Mouse (Mus musculus) CD4-positive, CD25-positive, alpha-beta regulatory T cell, adult 2 months (primary cell): ENCODE measurements around the gene Mef2d.

ENCODE experiments used
- DNase-seq: peaks from one replicate; pipeline ENCODE4 v3.0.0-alpha.2; 2012; ENCODE audit warnings: low read depth, low spot score

Mef2d gene

GRCm38 (mm10) chr3:88178986-88179385 lies 36.8 kb downstream of the Mef2d start:
- no peak for DNase-seq

- DNase-seq = no peak
Observed at GRCm38 (mm10) chr3:88181374-88181773, 39.2 kb downstream of the Mef2d start.

DNA sequence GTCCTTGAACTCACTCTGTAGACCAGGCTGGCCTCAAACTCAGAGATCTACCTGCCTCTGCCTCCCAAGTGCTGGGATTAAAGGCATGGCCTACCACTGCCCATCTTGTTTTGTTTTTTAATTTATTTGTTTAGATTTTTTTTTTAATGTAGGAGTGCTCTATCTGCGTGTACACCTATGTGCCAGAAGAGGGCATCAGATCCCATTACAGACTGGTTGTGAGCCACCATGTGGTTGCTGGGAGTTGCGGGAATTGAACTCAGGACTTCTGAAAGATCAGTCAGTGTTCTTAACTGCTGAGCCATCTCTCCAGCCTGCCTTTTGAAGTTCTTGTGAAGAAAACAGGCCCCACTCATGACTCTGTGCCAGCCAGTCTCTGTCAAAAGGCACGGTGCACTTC lies 44.3 kb downstream of the Mef2d start:
- DNase-seq = peak; percentile 37

DNA sequence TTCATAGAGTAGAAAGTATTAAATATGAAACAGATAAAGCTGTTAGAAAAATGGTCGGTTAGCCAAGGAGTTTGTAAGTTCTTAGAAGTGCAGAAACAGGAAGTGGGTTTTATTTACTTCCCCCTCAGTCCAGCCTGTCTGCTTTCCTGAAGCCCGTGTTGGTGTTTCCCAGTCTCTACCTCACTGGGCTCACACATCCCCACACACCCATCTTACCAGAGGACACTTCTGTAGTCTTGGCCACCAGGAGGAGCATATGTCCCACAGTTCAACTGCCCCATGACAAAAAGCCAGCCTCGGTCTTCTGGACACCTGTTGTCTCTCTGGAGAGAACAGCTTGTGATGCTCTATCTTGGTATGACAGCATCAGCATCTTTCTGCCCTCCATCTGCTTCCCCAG lies 49.0 kb downstream of the Mef2d start:
- DNase-seq = peak; percentile 42

DNA sequence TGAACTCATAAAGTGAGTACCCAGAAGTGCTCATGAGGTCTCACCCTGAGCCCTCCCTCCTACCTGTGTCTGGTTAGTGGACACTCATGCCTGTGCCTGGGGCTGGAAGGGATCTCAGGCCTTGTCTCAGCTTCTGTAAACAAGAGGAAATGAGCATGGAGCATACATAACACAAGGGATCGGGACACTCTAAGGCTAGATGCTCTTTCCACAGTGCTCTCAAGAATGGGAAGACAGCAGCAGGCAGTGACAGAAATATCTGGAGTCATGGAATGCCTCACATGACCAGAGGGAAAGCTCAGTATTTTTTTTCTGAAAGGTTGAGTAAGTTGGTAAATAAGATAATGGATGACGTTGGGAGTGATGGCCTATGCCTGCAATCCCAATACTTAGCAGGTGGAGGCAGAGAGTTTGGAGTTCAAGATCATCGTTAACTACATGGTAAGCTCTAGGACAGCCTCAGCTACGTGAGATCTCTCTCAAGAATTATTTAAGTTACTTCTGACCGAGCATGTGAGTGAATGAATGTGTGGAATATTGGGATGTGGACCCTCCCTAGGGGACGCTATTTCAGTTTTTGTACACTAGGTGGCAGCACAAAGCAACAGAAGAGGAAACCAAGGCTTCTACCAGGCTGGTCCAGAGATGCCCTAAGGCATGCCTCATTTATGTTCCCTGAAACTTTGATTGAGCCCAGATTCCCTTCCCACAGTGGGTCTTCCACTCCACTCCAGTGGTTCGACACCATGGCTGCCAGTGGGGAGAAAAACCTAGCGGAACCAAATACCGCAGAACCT lies 49.8 kb downstream of the Mef2d start:
- peak; percentile 64 for DNase-seq

GRCm38 (mm10) chr3:88197741-88198504 lies 55.8 kb downstream of the Mef2d start:
- DNase-seq = no peak

DNA sequence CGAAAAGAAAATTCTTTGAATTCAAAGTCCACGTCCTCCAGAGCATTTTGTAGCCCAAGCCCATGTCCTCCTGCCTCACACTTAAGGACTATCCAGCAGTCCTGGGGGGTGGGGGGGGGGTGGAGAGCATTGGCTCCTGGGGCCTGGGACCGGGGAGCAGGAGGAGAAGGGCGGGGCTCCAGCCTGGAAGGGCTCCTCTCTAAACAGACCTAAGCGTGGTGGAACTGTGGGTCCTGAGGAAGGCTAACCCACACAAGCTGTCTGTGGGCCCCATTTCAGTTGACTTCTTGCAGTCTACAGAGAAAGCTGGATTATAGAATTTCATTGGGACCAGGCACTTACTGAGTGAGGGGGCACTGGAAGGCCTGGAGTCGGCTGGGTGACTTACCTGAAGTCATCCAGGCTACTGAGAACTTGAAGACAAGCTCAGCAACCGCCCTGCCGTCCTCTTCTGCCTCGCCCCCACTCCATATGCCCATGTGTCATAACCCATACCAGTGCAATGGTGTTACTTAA lies 56.4 kb downstream of the Mef2d start:
- DNase-seq = no peak

DNA sequence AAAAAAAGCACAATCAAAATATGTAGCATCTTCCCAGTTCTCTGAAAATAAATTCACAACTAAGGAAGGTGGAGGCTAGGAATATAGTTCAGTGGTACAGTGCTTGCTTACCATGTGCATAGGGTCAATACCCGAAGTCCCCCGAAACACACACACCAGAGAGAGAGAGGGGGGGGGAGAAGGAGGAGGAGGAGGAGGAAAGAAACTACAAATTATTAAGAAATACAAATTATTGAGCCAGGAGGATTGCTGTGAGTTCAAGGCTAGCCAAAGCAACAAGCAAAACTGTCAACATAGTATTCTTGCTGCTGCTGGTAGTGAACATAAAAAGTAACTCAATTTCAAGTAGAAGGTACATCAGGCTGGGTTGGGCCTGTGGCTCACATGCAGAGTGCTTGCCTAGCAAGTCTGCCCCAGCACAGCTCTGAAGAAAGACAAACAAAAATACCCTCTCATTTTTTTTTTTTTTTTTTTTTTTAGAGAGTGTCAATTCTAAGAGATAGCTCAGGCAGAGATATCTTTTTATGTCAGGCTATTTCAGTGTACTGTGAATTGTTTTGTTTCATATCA lies 57.5 kb downstream of the Mef2d start:
- DNase-seq = no peak

DNA sequence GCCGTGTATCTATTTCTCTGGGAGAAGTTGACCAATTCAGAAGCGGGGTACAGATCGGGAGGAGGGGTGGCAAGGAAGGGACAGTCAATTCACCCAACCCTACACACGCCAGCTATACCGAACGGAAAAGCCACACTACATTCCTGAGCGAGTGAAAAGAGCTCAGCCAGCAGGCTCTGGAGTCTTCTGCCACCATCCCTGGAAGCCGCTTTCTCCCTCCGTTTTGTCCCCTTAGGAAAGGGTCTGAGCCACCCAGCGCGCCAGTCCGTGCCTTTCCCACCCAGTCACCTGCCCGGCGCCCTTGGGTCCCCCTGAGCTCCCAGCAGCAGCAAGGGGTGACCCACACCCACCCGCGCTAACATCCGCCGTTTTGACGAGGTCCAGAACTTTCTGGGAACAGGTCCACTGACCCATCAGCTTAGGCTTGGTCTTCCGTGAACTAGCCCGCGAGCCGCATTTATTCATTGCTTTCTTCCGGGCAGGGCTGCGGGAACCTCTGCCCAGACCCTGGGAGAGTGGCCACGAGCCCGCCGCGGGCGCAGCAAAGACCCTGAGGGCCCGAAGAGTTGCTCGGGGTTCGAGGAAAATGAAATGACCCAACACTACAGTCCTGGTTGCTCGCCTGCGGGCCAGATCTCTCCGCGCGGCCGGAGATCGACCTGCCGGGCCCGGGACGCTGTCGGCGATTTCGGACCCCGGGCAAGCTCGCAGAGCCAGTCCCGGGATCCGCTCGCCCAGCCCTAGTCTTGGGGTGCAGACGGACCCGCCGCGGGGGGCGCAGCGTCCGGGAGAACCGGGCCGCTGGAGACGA lies 58.2 kb downstream of the Mef2d start:
- no peak for DNase-seq

- peak; percentile 56 for DNase-seq
Observed at GRCm38 (mm10) chr3:88200972-88201330, 58.8 kb downstream of the Mef2d start.

DNA sequence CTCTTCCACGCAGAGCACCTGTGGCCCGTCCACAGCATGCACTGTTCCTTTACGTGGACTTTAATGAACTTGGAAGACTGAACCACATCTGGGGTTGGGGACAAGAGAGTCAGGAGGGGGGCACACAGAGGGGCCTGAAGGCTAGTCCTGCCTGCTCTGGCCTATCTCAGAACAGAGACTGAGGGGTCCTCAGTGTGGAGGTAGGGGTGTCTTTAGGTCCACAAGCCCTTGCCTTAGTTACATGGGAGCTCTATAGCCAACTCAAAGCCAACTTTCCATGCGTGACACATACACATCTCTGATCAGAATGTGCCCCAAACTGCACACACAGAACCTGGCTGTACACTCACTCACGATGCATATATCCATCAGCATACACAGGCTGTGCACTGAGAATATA lies 59.5 kb downstream of the Mef2d start:
- DNase-seq = no peak

- no peak for DNase-seq
Observed at GRCm38 (mm10) chr3:88202986-88203385, 60.8 kb downstream of the Mef2d start.

GRCm38 (mm10) chr3:88203456-88203855 lies 61.3 kb downstream of the Mef2d start:
- no peak for DNase-seq

GRCm38 (mm10) chr3:88203999-88204700 lies 62.0 kb downstream of the Mef2d start:
- DNase-seq = no peak

GRCm38 (mm10) chr3:88204751-88205150 lies 62.6 kb downstream of the Mef2d start:
- no peak for DNase-seq

- DNase-seq = no peak
Observed at GRCm38 (mm10) chr3:88205176-88205562, 63.0 kb downstream of the Mef2d start.

GRCm38 (mm10) chr3:88205563-88206491 lies 63.7 kb downstream of the Mef2d start:
- DNase-seq = no peak

DNA sequence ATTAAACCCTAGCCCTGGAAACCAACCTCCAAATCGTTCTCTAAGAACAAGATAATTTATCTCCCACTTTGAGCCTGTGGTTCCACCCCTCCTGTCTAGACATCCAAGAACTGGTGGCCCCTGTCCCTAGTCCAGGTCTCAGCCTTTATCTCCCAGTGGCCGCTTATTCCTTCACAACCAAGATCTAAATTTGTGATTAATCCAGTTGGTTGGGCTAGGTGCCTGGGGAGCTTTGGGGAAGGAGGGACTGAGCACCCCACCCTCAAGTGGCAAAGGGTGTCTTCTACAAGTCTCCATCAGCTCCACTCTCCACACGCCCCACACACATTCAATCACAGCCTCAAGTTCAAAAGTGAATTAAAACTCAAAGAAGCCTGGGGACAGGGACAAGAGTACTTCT lies 64.3 kb downstream of the Mef2d start:
- no peak for DNase-seq

DNA sequence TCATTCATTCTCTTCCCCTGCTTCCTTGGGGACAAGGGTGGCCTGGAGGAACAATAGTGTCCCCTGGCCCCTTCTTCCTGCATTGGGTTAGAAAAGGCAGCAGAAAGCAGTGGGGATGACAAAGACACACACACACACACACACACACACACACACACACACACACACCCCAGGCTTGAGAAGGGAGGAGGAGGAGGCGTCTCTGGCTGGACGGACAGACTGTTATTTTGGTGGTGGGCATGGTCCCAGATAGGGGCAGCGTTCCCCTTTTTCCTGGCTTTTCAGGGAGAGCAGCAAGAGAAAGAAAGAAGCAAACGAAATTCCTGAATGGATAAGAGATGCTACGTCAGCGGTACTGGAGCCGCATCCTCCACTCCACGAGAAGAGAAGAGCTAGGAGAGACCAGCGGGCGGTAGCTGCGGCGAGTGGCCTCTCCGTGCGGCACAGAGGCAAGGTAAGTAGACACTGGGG lies 64.8 kb downstream of the Mef2d start:
- DNase-seq = no peak
